Mouse (Mus musculus): ENCODE data around the gene Acap3.

The Acap3 gene

DNA sequence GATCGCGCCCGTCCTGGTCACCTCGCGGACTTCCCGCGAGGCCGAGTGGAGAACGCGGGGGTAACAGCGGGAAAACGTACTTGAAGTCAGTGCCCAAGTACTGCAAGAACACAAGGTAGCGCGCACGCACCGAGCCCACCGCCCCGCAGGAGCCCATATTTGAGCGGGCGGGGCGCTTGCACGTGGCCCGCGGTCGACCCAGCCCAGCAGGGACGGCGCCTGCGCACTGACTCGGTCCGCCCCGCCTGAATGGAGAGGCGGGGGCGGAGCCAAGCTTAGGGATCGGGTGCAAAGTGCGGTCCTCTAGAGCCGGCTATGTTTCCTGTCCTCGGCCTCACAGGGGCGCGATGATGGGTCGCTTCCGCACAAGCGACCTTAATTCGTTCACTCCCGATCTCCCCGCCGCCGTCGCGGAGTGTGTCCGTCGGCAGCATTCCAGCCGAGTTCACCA, at the start of gene Acap3, which contains the start of gene Pusl1:
Gene Acap3 (plus strand): TSS at position 272 of the 451 bp plus-strand sequence.
Gene Pusl1 (minus strand): TSS at position 231 of the 451 bp plus-strand sequence.
- DNase-seq (ENCODE audit: low read depth, low spot score) = peak; percentile 96

DNA sequence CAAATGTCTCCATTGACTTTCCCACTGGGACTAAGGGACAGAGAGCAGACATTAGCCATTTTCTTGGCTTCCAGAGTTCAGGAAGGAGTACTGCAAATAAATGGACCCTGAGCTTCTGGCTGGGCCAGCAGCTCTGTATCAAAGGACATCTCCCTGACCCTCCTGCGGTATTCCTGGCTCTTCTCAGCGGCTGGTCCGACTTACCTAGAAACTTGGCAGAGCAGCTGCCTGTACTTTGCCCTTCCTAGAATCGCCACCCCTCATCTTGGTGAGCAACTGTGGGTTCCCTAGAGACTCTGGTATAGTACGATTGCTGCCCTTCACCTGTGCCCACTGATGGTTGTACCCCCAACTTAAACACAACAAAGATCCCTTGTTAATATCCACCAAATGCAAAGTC, 48.4 kb upstream of the Acap3 start:
- DNase-seq (ENCODE audit: low read depth, low spot score) = no peak

DNA sequence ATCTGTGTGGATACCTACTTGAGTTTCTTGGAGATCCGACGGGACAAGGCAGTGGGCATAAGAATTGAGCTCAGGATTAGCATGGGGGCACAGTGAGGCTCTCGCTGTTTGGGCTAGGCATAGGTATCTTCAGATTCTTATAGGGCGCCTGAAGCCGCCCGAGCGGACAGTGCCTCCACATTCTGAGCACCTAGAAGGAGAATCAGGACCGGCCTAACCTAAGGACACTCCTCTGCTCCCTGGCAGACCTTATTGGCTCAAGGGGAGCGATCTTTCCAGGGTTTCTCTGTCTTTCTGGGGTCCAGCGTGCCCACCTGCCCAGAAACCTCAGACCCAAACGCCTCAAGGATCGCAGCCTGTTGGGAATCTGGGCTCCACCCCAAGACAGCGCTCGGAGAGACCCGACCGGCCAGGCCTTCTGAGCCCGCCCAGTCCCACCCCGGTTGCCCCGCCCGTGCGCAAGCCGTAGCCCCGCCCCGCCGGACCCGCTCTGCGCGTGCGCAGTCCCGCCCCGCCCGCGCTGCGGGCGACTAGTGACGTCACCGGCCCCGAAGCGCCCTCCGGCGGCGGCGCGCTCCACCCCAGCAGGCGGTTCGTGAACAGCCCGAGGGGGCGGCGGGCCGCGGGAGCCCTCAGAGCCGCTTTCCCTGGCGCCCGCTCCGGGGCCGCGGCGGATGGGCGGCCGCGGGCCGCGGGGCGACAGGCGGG, 44.6 kb upstream of the Acap3 start, which contains the start of gene Dvl1:
Gene Dvl1 (plus strand): TSS at position 532 of the 708 bp plus-strand sequence.
- peak; percentile 82 for DNase-seq (ENCODE audit: low read depth, low spot score)

DNA sequence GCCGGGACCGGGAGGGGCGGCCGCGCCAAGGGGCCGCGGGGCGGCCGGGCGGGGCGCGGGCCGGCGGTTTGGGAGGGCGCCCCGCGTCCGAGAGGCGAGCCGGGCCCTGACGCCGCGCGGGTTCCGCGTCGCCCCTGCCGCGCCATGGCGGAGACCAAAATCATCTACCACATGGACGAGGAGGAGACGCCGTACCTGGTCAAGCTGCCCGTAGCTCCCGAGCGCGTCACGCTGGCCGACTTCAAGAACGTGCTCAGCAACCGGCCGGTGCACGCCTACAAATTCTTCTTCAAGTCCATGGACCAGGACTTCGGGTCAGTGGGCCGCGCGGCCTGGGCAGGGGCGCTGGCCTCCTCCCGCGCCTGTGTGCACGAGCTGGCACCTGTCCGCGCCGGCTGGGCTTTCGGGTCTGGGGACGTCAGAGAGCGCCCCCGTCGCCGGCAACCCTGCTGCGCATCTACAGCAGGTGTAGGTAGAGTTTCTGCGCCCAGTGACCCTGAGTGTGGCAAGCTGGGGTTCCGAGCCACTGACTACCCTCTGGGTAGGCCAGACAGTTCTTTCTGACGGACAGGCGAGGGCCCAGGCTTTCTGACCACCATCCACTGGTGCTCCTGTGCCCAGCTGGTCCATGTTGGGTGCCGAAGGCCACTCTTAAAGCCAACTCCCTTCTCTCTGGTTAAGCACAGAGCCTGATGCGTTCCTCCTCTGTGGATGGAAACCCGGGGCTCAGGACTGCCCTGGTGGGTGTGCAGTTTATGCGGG, 43.9 kb upstream of the Acap3 start:
- DNase-seq (ENCODE audit: low read depth, low spot score) = peak; percentile 45

DNA sequence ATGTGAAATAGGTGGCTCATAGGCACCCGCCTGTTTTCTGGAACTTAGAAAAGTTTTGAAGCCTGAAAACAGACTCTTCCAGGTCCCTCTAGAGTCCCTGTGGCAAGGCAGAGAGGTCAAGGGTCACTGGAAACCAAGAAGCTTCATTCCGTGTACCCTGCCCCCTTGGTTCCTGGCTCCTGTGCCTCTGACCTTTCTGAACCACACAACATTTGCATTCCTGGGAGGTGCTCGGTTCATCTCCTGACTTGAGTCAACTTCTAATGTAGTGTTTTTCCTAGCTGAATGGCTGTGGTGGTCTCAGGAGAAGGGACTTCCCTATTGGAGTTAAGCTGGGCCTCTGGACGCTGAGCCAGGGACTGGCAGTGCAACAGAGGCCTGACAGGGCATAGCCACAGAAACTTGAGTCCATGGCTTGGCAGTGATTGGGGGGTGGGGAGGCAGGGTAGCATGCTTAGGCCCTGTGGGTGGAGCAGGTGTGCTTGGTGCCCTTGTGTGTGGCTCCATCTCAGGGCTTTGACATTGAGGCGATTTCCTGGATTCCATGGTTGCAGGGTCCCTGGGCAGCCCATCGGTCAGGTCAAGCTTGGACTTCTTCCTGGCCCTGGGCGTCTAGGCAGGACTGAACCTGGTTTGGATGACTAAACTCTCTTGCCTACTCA, 43.1 kb upstream of the Acap3 start:
- DNase-seq (ENCODE audit: low read depth, low spot score) = no peak

DNA sequence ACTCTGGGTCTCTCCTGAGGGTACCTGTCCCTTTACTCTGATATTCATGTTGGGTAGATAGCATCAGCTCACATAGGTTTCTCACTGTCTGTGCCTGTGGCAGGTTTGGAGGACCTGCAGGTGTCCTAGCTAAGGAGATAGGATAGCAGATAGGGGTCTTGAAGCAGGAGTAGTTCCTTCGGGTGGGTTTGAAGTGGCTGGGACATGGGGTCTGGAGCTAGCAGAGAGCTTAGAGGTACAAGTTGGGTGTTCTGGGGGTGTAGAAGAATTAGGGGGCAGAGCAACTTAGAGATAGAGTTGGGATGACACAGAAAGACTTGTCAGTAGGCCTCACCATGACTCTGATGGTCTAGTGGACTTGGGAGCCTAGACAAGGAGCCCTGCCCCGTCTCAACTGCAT, 42.2 kb upstream of the Acap3 start:
- DNase-seq (ENCODE audit: low read depth, low spot score) = no peak

DNA sequence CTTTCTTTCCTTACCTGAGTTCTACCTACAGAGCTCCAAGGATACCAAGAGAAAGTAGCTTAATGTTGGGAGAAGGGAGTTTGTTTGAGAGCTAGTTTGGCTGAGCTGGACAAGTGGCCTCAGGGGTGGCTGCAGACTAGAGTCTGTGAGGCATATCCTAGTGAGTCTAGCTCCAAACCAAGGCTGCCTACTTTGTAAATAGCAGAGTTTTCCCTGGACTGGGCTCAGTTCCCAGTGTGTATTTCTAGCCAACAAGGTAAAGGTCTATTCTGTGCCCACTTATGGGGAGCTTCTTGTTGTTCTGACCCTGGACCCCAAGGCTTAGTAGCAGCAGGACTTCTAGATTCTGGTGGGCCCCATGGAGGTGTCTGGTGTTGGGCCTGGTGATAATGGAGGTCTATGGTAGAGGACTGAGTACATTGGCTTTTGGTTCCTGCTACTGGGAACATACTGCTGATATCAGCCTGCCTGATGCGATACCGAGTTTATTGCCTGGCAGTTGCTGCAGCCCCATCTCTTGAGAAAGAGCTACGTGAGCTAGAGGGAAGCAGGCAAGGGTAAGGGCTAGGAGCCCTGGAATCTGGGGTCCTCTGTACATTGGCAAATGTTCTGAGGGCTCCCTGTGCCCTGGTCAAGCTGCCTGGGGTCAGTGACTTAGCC, 41.7 kb upstream of the Acap3 start:
- DNase-seq (ENCODE audit: low read depth, low spot score) = no peak

DNA sequence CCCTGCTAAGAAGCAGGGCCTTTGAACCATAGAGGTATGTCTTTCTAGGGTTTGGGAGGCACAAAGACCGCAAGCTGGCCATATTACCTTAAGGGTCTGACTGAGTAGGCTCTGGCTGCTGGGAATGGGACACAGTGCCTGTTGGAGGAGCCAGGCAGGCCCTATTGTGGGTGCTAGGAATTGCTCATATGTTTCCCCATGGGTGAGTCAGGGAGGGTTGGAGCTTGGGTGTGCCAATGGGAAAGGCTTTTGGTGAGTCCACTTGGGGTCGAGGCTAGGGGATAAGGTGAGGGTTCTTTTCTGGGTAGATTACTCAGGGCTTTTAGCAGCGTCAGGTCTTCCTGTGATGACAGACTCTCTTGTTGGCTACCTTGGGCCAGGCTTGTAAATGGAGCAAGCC, 40.3 kb upstream of the Acap3 start:
- no peak for DNase-seq (ENCODE audit: low read depth, low spot score)

DNA sequence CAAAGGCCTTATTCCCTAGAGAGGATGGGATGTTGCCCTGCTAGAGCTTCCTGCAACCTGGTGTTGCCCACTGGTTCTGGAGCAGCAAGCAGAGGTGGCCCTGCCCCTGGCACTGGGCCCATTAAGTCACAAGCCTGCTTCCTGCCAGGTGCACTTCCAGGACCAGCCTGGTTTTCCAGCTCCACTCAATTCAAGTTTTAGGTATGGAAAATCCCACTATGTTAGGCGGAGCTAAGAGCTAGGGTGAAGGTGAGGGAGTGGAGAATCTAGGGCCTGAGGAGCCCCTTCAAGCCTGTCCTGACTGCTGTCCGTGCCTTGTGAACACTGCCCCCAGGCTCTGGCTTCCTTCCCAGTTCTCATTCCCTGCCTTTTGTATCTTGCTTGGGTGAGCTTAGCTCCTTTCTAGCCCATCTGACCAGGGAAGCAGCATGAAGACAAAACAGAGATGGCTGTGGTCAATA, 39.6 kb upstream of the Acap3 start:
- DNase-seq (ENCODE audit: low read depth, low spot score) = no peak

DNA sequence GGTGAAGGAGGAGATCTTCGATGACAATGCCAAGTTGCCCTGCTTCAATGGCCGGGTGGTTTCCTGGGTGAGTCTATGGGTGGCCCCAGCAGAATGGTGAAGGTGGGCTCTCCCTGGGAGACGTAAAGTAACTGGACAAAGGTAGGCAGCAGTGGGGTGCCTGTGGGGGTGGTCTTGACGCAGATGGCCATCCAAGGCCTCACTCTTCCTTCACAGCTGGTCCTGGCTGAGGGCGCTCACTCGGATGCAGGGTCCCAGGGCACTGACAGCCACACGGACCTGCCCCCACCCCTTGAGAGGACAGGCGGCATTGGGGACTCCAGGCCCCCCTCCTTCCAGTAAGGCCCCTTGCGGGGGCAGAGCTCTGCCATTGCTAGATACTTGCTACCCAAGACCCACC, 38.2 kb upstream of the Acap3 start:
- no peak for DNase-seq (ENCODE audit: low read depth, low spot score)

DNA sequence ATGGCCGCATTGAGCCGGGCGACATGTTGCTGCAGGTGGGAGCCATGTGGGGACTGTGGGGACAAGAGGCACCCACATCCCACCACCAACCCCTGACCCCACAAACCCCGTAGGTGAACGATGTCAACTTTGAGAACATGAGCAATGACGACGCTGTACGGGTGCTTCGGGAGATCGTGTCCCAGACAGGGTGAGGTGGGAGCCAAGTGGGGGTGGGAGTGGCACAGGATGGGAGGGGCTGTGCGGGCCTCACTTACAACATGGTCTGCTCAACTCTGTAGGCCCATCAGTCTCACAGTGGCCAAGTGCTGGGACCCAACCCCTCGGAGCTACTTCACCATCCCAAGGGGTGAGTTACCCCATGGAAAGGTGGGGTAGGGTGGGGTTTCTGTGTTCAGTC, 36.6 kb upstream of the Acap3 start:
- no peak for DNase-seq (ENCODE audit: low read depth, low spot score)

DNA sequence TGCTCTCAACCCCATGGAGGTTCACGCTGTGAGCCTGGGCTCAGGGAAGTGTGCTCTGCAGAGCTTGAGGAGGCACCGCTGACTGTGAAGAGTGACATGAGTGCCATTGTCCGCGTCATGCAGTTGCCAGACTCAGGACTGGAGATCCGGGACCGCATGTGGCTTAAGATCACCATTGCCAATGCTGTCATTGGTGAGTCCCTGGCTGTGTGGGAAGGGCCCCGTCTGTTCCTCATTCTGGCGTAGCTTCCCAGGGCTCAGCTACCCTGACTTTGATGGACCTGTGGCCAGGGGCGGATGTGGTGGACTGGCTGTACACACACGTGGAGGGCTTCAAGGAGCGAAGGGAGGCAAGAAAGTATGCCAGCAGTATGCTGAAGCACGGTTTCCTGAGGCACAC, 35.6 kb upstream of the Acap3 start:
- DNase-seq (ENCODE audit: low read depth, low spot score) = no peak

DNA sequence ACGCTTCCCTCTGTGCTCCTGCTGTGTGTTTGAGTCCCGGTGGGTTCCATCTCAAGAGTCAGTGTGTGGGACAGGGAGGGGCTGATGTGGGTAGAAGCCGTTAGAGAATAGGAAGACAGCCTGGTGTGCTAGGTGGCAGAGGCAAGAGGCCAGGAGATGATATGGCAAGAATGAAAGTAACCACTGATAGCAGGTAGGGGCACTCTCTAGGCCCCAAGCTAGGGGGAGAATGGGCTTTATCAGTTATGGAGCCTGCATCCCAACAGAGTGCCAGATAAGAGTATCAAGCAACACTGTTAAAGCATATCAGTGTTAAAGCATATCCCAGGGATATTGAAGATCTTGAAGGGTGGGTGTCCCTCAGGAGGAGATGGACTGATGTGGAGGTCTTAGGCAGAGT, 34.7 kb upstream of the Acap3 start:
- DNase-seq (ENCODE audit: low read depth, low spot score) = no peak

DNA sequence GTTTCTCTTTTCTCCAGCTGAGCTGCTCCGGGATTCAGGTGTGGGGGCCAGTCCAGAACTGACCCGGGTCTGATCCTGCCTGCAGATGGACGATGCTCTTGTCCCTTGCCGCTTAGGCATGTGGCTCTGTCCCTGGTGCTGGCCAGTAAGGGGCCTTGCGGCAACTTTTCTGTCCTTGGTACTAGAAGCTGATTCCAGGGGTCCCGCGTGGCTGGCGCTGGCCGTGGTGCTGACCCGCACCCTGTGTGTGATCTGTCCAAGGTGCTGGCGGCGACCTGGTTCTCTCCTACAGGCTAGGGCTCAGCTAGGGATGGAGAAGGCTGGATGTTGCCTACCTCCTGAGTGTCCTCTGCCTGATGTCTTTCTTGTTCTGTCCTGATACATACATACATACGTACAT, 32.3 kb upstream of the Acap3 start:
- DNase-seq (ENCODE audit: low read depth, low spot score) = peak; percentile 84

DNA sequence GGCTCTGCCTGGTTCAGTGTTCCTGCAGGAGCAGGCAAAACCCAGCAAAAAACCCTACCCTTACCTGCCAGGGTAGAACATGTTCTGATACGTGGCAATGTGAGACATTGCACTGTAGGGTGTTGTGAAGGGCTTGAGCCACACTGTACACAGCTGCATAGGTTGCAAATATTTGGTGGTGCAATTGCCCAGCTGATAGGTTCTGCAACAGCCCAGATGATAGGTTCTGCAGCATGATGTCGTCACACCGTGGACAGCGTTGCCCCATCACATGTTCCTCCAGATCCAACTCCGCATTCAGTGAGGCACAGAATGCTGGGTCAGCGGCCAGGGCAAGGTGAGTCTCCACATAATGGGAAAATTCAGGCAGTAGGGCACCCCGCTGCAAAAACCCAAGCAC, 29.8 kb upstream of the Acap3 start:
- DNase-seq (ENCODE audit: low read depth, low spot score) = no peak

DNA sequence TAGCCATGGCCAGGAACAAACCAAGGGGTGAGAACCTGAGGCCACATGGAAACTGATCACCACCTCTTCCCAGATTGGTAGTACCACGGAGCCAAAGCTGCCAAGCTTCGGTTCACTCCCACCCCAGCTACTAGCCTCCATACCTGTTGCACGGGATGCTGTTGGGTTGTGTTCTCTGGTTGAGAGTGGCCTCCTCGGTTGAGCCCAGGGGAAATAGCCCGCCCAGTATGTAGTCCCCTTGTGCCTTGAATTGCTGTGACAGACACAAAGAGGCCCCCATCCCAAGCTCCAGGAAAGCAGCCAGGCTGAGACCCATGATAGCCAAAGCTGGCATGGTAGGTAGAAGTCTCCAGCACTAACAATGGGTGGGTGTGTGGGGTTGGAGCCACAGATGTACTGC, 28.6 kb upstream of the Acap3 start, which contains the start of gene Tas1r3:
Gene Tas1r3 (minus strand): TSS at position 362 of the 400 bp plus-strand sequence.
- no peak for DNase-seq (ENCODE audit: low read depth, low spot score)

DNA sequence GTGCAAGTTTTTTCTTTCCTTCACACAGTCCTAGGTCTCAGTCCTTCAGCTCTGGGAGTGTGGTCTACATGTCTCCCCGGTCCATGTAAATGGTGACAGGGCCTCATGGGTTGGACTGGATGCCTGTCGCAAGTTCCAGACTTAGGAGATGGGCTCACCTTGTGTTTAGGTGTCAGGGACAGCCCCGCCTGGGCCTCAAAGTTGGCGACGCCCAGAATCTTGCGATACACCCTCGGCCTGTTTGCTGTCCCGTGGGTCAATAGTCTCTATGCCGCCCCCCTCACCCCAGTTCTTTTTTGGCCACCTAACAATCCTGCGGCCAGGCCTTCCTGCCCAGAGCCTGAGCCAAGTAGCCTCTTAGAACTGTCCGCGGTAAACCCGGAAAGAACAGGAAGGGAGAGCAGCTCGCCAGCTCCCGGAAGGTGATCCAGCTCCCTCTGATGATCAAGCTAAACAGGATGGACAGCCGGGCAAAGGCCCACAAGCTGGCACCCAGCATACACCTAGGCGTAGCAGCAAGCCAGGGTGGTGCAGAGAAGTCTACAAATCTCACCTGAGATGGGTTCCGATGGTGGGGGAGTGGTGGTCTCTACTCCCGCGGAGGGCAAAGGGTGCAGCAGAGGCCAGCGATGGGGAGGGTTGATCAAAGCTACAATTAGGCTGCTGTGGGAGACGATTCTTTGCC, 22.9 kb upstream of the Acap3 start:
- DNase-seq (ENCODE audit: low read depth, low spot score) = no peak

DNA sequence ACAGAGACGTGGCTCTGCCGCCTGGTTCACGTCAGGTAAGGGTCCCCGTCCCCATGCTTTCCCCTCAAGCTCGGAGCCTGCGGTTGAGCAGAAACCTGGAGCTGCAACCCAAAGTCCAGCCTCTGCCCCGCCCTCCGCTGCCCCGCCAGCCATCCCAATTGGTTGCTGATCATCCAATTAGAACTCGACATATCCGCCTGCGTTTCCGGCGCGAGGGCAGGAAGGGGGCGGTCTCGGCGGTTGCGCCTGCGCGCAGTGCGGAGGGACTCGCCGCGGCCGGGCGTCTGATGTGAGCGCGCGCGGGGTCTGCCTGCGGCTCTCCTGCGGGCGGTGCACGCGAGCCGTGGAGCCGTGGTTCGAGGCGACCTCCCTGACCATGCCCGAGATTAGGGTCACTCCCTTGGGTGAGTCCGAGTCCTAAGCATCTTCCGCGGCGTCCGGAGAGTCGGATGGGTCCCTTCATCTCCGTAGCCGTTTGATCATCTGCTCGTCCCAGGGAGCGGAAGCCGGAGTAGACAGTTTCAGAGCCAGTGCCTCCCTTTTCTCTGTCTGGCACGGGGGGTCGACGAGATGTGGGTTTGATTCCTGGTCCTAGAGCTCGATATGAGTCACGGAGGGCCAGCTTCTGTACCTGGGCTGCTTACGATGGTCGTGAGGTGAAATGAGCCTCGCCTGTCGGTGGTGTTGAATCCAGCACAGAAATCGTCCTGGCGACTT, 22.1 kb upstream of the Acap3 start, which contains the start of the genes Cptp and Ints11:
Gene Cptp (minus strand): TSS at position 124 of the 717 bp plus-strand sequence.
Gene Ints11 (plus strand): TSS at position 230 of the 717 bp plus-strand sequence.
- peak; percentile 96 for DNase-seq (ENCODE audit: low read depth, low spot score)

DNA sequence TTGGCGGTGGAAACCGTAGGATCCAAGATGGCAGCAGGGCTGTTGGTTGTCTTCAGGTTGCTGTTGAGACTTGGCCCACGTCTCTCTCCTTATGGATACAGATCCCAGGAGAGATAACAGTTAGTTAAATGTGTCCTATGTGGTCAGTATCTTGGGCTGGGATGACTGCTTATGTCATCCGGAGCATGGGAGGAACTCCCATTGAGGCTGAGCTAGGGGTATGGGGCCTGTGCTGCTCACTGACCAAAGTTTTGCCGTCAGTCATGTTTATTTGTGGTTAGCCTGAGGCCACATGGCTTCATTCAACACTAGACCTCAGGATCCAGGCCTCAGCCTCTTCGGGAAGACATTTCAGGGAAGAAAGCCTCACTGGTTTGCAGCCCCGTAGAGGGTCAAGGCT, 20.2 kb upstream of the Acap3 start:
- no peak for DNase-seq (ENCODE audit: low read depth, low spot score)

DNA sequence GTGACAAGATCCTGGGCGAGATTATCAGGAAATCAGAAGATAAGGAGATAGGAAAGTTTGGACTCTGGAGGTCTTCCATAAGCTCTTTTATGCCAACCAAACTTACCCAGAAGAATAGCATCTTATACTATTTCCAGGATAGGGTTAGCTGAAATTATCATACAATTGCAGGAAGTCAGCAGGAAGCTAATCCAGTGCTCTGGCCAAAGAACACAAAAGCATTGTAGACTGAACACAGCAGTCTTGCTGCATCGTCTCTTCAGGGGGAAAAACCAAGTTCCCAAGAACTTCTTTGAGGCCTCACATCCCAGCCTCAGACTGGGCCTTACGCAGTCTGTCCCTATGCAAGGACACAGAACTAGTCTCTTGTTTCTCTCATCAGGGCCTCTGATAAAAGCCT, 8.0 kb upstream of the Acap3 start:
- no peak for DNase-seq (ENCODE audit: low read depth, low spot score)
